Mouse (Mus musculus) monocyte, adult 5-6 weeks (primary cell): ENCODE measurements at regions not wholly inside any gene's neighbourhood (a gene's known extent, or its start where the extent isn't known, plus 50 kb on each side); places are given as distances from the start of the nearest gene placed in this dataset.

ENCODE experiments used
- ATAC-seq: fragments of 153-309, 156-312 bp; replicated peaks from 2 replicates; pipeline ENCODE4 v1.8.0; 2017; ENCODE audit warnings: mild to moderate bottlenecking; ENCODE audit not compliant: low TSS enrichment, insufficient number of reproducible peaks, severe bottlenecking, poor library complexity, low FRiP score

DNA sequence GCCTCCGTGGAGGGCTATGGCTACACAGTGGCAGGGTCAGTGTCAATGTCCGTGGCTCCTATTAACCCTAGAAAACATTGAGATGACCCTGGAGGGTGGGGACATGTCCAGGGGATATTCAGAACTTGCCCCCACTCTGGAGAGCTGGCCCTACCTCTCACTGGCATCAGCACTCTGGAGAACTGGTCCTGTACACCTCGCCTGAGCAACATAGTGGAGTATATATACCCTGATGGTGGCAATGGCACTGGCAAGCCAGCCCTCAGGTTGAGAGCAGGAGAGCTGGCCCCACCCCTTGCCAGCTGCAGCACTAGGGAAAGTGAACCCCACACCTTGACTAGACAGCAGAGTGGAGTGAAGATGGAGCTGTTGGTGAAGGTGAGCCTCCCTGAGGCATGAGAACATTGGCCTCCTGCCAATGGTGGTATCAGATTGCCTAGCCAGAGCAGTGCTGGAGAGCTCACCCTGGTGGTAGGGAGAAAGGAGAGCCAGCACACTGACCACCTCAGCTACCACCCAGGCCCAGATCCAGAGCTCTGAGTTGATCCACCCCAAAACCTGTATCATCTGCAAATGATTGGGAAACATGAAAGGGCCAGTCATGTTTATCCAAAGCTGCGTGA lies 64.5 kb upstream of the Mad2l1 start:
- 0 out of 2 replicates have a peak, but pooled peaks have one; percentile 31 for ATAC-seq

DNA sequence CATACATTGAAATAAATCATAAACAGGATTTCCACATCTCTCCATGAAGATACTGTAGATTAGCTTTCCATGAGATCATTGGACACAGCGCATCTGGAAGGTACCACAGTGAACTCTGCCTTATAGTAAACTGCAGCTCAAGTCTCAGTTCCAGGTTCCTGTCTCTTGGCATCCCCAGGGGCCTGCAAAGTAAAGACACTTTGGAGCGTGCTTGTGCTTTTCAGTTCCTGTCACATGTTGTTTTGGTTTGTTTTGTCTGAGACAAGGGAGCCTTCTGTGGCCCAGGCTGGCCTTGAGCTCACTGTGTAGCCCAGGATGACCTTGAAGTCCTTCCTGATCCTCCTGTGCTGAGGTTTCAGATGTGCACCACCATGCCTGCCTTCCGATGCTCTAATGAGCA lies 63.4 kb upstream of the Mad2l1 start:
- no peak for ATAC-seq

DNA sequence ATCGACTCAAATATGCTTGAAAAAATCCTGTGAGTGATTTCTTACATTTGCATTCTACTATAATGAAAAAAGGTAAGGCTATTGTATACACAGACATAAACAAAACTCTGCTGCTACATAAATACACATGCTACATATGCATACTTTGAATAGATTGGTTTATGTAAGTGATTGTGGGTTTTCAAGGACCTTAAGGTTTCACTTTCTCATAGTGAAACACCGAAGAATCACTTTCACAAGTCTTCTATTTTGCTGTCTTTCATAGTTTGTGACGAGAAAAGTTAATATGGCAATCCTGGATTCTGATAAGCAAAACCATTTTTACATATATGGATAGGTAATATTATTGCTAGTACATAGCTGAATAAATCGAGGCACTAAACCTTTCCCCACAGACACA lies 62.5 kb upstream of the Mad2l1 start:
- ATAC-seq: no peak

DNA sequence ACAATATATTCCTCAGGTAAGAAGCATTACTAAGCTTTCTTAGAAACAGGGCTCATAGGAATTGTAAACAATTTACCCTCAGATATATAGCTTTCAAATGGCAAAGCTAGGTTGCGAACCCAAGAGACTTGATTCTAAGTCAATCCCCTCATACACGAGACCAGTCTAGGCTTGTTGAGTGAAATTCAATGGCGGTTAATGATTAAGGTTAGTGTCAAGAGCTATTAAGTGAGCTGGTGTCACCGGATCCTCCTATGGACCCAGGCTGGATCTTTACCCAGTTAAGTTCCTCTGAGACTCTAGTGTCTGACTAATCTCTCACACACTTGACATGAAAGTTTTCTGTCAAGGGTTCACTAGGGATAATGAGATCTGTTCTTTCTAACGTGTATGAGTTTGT lies 57.6 kb upstream of the Mad2l1 start:
- no peak for ATAC-seq

DNA sequence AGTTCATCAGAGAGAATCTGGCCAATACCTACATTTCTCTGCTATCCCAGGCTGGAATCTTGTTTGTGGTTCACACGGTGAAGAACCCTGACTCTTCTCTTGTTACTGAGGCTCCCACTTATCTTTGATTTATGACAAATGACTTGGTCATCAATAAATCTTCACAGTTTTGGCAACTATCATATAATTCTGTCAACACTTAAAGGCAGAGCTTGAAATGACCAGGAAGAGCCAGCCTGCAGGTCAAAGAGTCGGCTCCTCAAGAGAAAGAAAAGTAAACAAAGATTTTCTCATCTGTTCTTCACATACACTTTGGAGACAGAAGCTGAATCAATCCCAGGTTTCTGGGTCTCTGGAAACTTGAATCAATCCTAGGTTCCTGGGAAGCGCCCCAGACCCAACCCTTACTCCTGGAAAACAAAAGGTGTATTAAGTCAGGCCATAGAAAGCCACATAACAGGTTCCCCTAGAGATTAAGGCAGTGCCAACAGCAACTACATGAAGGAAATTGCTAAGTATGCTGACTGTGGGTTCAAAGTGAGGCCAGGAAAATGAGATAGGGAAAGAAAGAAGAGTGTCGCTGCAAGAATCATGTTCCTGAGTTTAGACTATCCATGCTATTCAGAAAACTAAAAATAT lies 56.7 kb upstream of the Mad2l1 start:
- ATAC-seq: no peak

DNA sequence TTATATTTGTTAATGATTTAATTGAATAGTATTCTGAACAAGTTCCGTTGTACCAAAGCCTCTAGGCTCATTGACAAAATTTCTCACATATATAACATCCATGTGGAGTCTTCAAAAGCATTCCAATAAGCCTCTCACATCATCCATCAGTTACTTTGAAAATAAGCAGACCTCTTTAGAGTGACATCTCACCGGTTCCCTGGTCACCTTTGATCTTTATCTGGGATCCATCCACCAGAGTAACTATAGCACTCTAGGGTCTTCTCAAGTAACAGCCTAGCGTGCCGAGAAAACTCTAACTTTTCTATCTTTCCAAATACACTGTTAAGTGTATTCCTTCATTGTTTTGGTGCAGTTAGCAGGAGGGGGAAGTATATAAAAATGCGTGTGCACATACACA lies 55.6 kb upstream of the Mad2l1 start:
- ATAC-seq: no peak

DNA sequence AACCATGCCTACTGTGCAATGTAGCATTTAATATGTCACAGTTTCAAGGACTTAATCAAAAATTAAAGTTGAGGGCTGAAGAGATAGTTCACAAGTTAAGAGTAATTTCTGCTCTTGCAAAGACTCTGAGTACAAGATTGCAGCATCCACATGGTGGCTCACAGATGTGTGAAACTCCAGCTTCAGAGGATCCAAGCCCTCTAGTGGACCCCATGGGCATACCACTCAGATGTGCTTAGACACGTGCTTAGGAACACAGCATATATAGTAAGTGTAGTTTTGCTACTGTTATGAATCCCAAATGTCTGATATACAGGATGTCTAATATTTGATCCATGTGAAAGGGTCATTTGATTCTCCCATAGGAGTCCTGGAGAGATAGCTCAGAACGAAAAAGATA lies 55.0 kb upstream of the Mad2l1 start:
- no peak for ATAC-seq

DNA sequence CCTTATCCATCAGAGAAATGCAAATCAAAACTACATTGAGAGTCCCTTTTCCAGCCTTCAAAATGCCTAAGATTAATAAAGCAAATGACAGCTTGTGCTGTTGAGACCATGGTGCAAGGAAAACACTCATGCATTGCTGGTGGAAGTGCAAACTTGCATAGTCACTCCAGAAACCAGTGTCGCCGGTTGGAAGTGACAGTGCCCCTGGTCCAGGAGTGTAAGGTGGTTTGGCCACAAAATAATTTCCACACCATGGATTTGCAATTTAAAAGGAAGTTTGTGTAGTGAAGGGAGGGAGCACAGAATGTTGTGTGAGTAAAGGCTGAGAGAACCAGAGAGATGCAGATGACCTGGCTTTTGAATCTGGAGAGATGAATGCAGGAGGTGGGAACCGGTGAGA lies 52.4 kb upstream of the Mad2l1 start:
- ATAC-seq: no peak
